Comparison of ENCODE assay signal across 14 mouse cellular contexts in genomic region chr15:77182800-77183199, GRCm38 (mm10).
DNase-seq lines count a peak whose midpoint lies in the region; ATAC-seq lines count a peak whose summit lies in the region.
"Had no signal": no experiment of that assay in that cellular context is flagged by ENCODE, and none has a peak within 500 bp of the region (broad histone marks: within the 10 kb centered on the region; RNA-seq: fewer than 3 reads in every experiment).

No protein-coding gene starts in this region.

- no peak overlapping the region for H3K4me2 ChIP-seq in embryonic facial prominence, embryonic 14.5 days (ENCODE audit: low read depth, low read length)
- H3K4me2 ChIP-seq: hindbrain, embryonic 15.5 days; liver, embryonic 13.5 days had no signal

- H3K27ac ChIP-seq in embryonic facial prominence, embryonic 14.5 days (replicated peaks; ENCODE audit: low read depth, low read length), result peak overlapping the region; percentile 17; the same call in 1 of the 2 replicates
- H3K27ac ChIP-seq: hindbrain, embryonic 15.5 days; liver, embryonic 13.5 days had no signal

- no peaks in the 10 kb centered on the region for H3K27me3 ChIP-seq in embryonic facial prominence, embryonic 14.5 days (replicated peaks; ENCODE audit: control insufficient read depth, insufficient read depth, low read length)
- H3K27me3 ChIP-seq: hindbrain, embryonic 15.5 days; liver, embryonic 13.5 days; megakaryocyte, embryonic 14.5 days had no signal

- no peak overlapping the region for H3K4me3 ChIP-seq in embryonic facial prominence, embryonic 14.5 days (ENCODE audit: low read depth, low read length)
- H3K4me3 ChIP-seq: gastrocnemius, adult 2 months; hindbrain, embryonic 15.5 days; liver, embryonic 13.5 days; megakaryocyte, embryonic 14.5 days had no signal

- no peaks in the 10 kb centered on the region for H3K36me3 ChIP-seq in embryonic facial prominence, embryonic 14.5 days (ENCODE audit: control insufficient read depth, insufficient read depth, low read length)
- H3K36me3 ChIP-seq: G1E; hindbrain, embryonic 15.5 days; liver, embryonic 13.5 days had no signal

- ATAC-seq in embryonic facial prominence, embryonic 14.5 days (ENCODE audit: low read depth), result no peak

- 52% methylated on average over 5 of the region's 5 CpGs for WGBS in embryonic facial prominence, embryonic 14.5 days

- 0 out of 2 replicates have a peak, but pooled peaks cover 3% of the 10 kb centered on the region for H3K9me3 ChIP-seq in embryonic facial prominence, embryonic 14.5 days (ENCODE audit: control insufficient read depth, low read length)
- H3K9me3 ChIP-seq: G1E; hindbrain, embryonic 15.5 days; liver, embryonic 13.5 days had no signal

- DNase-seq in adrenal gland, adult 2 months, result peak; percentile 33
- DNase-seq in adrenal gland, adult 8-10 months, result no peak
- DNase-seq in kidney, adult 11 months, result peak; percentile 43
- DNase-seq in kidney, postnatal 4 days, result no peak
- peak; percentile 22 to 51 for DNase-seq in adrenal gland, postnatal 36 days
- DNase-seq in embryonic facial prominence, embryonic 14.5 days (ENCODE audit: low spot score), result no peak
- no peak for DNase-seq in adipocyte (ENCODE audit: low spot score)
- no peak for DNase-seq in ovary, adult 18-20 months (ENCODE audit: low spot score)
- DNase-seq: gastrocnemius, adult 2 months; layer of hippocampus, adult 9-11 months; liver, embryonic 13.5 days had no signal

- H3K9ac ChIP-seq in embryonic facial prominence, embryonic 14.5 days (ENCODE audit: low read depth, low read length), result no peak overlapping the region
- H3K9ac ChIP-seq: hindbrain, embryonic 15.5 days; liver, embryonic 13.5 days had no signal

- peaks cover 10% of the 10 kb centered on the region for H3K4me1 ChIP-seq in embryonic facial prominence, embryonic 14.5 days (ENCODE audit: control insufficient read depth, insufficient read depth, low read length)
- H3K4me1 ChIP-seq: megakaryocyte, embryonic 14.5 days had no signal

Comparison
In these comparisons a context has a peak if more than half of its experiments do, and no peak if none do; other contexts are left out.
1. DNase-seq: peak in adrenal gland, adult 2 months (single experiment), kidney, adult 11 months (single experiment) and adrenal gland, postnatal 36 days (2 of 2); none in adrenal gland, adult 8-10 months (single experiment), kidney, postnatal 4 days (0 of 2), embryonic facial prominence, embryonic 14.5 days (single experiment), adipocyte (single experiment) and ovary, adult 18-20 months (single experiment).